Mouse (Mus musculus) hindbrain, embryonic 15.5 days (tissue): ENCODE measurements at regions not wholly inside any gene's neighbourhood (a gene's known extent, or its start where the extent isn't known, plus 50 kb on each side); places are given as distances from the start of the nearest gene placed in this dataset.

ENCODE experiments used
- ATAC-seq: fragments of 200-750 bp; cut with Nextera tagmentation; 2 replicates; pipeline ENCODE4 v1.8.0; 2017; ENCODE audit warnings: low read depth, moderate number of reproducible peaks, moderate TSS enrichment; ENCODE audit not compliant: low FRiP score
- H3K27ac ChIP-seq: fragments of 300-500 bp; sonication (generic); replicated peaks from 2 replicates; pipeline ENCODE4 v1.5.1; 2015; ENCODE audit warnings: mild to moderate bottlenecking, inconsistent platforms
- H3K27me3 ChIP-seq: fragments of 300-500 bp; sonication (generic); 2 replicates; pipeline ENCODE4 v1.6.1; 2015; ENCODE audit warnings: control low read depth, inconsistent platforms
- H3K36me3 ChIP-seq: fragments of 300-500 bp; sonication (generic); 2 replicates; pipeline ENCODE4 v1.6.1; 2015; ENCODE audit warnings: control low read depth, inconsistent platforms
- H3K4me1 ChIP-seq: fragments of 300-500 bp; sonication (generic); replicated peaks from 2 replicates; pipeline ENCODE4 v1.6.1; 2015; ENCODE audit warnings: control low read depth, inconsistent platforms
- H3K4me2 ChIP-seq: fragments of 300-500 bp; sonication (generic); 2 replicates; pipeline ENCODE4 v1.6.1; 2015; ENCODE audit warnings: moderate library complexity, mild to moderate bottlenecking, inconsistent platforms
- H3K4me3 ChIP-seq: fragments of 300-500 bp; sonication (generic); 2 replicates; pipeline ENCODE4 v1.5.1; 2015; ENCODE audit warnings: mild to moderate bottlenecking, inconsistent platforms
- H3K9ac ChIP-seq: fragments of 300-500 bp; sonication (generic); 2 replicates; pipeline ENCODE4 v1.6.1; 2015; ENCODE audit warnings: inconsistent platforms
- H3K9me3 ChIP-seq: fragments of 300-500 bp; sonication (generic); 2 replicates; pipeline ENCODE4 v1.6.1; 2016; ENCODE audit warnings: control low read depth, inconsistent platforms
- WGBS: fragments of 180-500 bp; shearing (Covaris S2); methylation state at CpG from one replicate; pipeline ENCODE4 v1.1.7; 2015; 5-methylcytosine and 5-hydroxymethylcytosine counted together

DNA sequence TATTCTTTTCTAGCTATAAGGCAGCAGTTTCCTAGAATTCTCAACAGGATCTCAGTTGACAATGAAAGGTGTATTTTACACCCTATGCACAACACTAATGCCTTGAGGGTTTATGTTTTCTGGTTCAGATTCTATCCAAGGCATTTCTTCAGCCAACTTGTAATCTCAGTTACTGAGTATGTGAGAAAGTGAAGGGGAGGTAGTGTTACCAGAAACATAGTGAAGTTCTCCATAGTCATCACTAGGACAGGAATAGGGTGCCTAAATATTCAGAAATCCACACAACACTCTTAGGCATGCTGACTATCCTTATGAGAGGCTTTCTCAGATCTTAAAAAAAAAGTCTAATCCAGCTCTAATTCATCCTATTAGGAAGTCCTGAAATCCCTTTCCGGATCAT is 1228.2 kb upstream of the Cntnap5a start:
- H3K9ac ChIP-seq: no peak overlapping the region
- H3K27ac ChIP-seq: no peak overlapping the region
- no peaks in the 10 kb centered on the region for H3K9me3 ChIP-seq
- H3K4me3 ChIP-seq: no peak overlapping the region
- 95% methylated on average over 1 of the region's 1 CpGs for WGBS
- no peaks in the 10 kb centered on the region for H3K27me3 ChIP-seq
- ATAC-seq: no peak
- no peak overlapping the region for H3K4me2 ChIP-seq
- H3K36me3 ChIP-seq: no peaks in the 10 kb centered on the region
- H3K4me1 ChIP-seq: no peaks in the 10 kb centered on the region

GRCm38 (mm10) chr1:114496455-114496854 is 1188.1 kb upstream of the Cntnap5a start:
- Histone ChIP-seq H3K4me2 (no peak overlapping the region), H3K9ac (no peak overlapping the region), H3K27ac (no peak overlapping the region), H3K36me3 (no peaks in the 10 kb centered on the region), H3K27me3 (no peaks in the 10 kb centered on the region), H3K9me3 (no peaks in the 10 kb centered on the region), H3K4me1 (no peaks in the 10 kb centered on the region), H3K4me3 (no peak overlapping the region)
- WGBS: 90% methylated on average over 1 of the region's 1 CpGs
- ATAC-seq: no peak

- Histone ChIP-seq H3K27me3 (no peaks in the 10 kb centered on the region), H3K4me2 (no peak overlapping the region), H3K4me1 (no peaks in the 10 kb centered on the region), H3K9ac (no peak overlapping the region), H3K4me3 (no peak overlapping the region), H3K27ac (no peak overlapping the region), H3K9me3 (no peaks in the 10 kb centered on the region), H3K36me3 (no peaks in the 10 kb centered on the region)
- no peak for ATAC-seq
- WGBS: 95% methylated on average over 1 of the region's 1 CpGs
Measured at GRCm38 (mm10) chr1:114515709-114516108, 1168.8 kb upstream of the Cntnap5a start.

GRCm38 (mm10) chr1:114519860-114520259 is 1164.7 kb upstream of the Cntnap5a start:
- ATAC-seq: no peak

GRCm38 (mm10) chr1:114528545-114528944 is 1156.0 kb upstream of the Cntnap5a start:
- no peaks in the 10 kb centered on the region for H3K27me3 ChIP-seq
- no peak overlapping the region for H3K27ac ChIP-seq
- no peak overlapping the region for H3K4me3 ChIP-seq
- no peaks in the 10 kb centered on the region for H3K4me1 ChIP-seq
- no peak overlapping the region for H3K4me2 ChIP-seq
- ATAC-seq: peak; percentile 80
- no peaks in the 10 kb centered on the region for H3K36me3 ChIP-seq
- H3K9me3 ChIP-seq: no peaks in the 10 kb centered on the region
- H3K9ac ChIP-seq: no peak overlapping the region
- 36% methylated on average over 1 of the region's 1 CpGs for WGBS

More at GRCm38 (mm10) chr1:114519860-114520259, 1164.7 kb upstream of the Cntnap5a start:
- no peak overlapping the region for H3K27ac ChIP-seq
- no peaks in the 10 kb centered on the region for H3K27me3 ChIP-seq
- no peaks in the 10 kb centered on the region for H3K36me3 ChIP-seq
- no peak overlapping the region for H3K9ac ChIP-seq
- H3K4me3 ChIP-seq: no peak overlapping the region
- no peaks in the 10 kb centered on the region for H3K4me1 ChIP-seq
- H3K4me2 ChIP-seq: no peak overlapping the region
- no peaks in the 10 kb centered on the region for H3K9me3 ChIP-seq

DNA sequence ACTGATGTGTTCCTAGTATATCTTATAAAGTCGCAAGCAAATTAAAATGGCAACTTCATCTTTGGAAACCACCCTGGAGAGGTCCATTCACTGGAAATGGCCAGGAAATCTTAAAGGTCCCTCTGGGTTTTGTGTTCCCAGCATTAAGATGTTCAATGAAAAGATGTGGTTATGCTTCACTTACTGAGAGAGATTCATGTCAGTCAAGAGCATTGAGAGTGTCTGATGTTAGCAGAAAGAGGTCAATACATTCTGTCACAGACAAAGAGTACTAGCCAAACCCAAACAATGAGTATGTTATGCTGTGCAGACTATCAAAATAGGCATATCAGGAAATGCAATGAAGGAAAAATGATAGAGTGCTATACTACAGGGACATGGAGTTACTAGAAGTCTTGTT is 1150.7 kb upstream of the Cntnap5a start:
- Histone ChIP-seq H3K27ac (no peak overlapping the region), H3K4me3 (no peak overlapping the region), H3K9me3 (no peaks in the 10 kb centered on the region), H3K9ac (no peak overlapping the region), H3K27me3 (no peaks in the 10 kb centered on the region), H3K4me1 (no peaks in the 10 kb centered on the region), H3K4me2 (no peak overlapping the region), H3K36me3 (no peaks in the 10 kb centered on the region)
- no peak for ATAC-seq
- 64% methylated on average over 1 of the region's 1 CpGs for whole genome bisulfite sequencing

- WGBS: 52% methylated on average over 1 of the region's 1 CpGs
- Histone ChIP-seq H3K9me3 (no peaks in the 10 kb centered on the region), H3K27ac (no peak overlapping the region), H3K27me3 (no peaks in the 10 kb centered on the region), H3K4me3 (no peak overlapping the region), H3K4me1 (no peaks in the 10 kb centered on the region), H3K9ac (no peak overlapping the region), H3K36me3 (no peaks in the 10 kb centered on the region), H3K4me2 (no peak overlapping the region)
- no peak for ATAC-seq
Measured at GRCm38 (mm10) chr1:114546997-114547396, 1137.6 kb upstream of the Cntnap5a start.

GRCm38 (mm10) chr1:114552719-114553118 is 1131.8 kb upstream of the Cntnap5a start:
- Histone ChIP-seq H3K9ac (no peak overlapping the region), H3K9me3 (no peaks in the 10 kb centered on the region), H3K36me3 (no peaks in the 10 kb centered on the region), H3K4me3 (no peak overlapping the region), H3K27ac (no peak overlapping the region), H3K4me1 (no peaks in the 10 kb centered on the region), H3K27me3 (no peaks in the 10 kb centered on the region), H3K4me2 (no peak overlapping the region)
- no peak for ATAC-seq
- 81% methylated on average over 1 of the region's 1 CpGs for WGBS

DNA sequence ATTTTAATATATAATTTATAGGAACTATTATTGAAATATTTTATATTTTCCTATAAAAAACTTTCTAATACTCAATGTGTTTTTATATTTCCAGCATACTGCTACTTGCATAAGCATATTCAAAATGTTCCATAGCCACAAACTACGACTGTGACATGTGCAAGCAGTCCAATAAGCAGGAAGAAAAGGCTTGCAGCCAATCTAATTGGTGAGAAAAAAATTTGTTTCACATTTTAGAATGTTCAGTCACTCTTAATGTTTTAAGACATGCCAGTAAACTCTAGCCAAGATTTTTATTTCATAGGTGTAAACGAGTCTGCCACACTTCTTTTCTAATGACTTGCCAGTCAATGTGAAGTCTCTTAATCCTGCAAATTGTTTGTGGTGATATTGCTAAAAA is 1130.1 kb upstream of the Cntnap5a start:
- ATAC-seq: no peak
- H3K27me3 ChIP-seq: no peaks in the 10 kb centered on the region
- no peaks in the 10 kb centered on the region for H3K9me3 ChIP-seq
- H3K4me2 ChIP-seq: no peak overlapping the region
- H3K27ac ChIP-seq: no peak overlapping the region
- H3K9ac ChIP-seq: no peak overlapping the region
- H3K4me3 ChIP-seq: no peak overlapping the region
- 81% methylated on average over 2 of the region's 2 CpGs for WGBS
- no peaks in the 10 kb centered on the region for H3K4me1 ChIP-seq
- no peaks in the 10 kb centered on the region for H3K36me3 ChIP-seq
